Mouse (Mus musculus): Measurements from ENCODE around the gene Trpm3.

DNA sequence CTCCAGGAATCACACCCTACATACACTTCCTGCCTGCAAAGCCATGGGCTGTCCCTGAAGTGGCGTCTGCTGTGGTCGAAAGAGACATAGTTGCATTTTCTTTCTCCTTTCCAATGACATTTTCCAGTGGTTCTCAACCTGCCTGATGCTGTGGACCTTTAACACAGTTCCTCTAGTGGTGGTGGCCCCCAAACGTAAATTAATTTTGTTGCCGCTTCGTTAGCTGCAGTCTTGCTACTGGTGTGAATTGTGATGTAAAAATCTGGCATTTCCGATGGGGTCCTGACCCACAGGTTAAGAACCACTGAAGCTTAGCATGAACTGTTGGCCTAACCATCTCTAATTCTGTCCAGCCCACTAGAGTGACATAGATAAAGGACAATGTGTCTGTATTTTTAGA lies 771.8 kb downstream of the Trpm3 start:
- TF ChIP-seq CTCF (IDR thresholded peaks at IDR 0.05; ENCODE audit: control insufficient read depth, insufficient read depth, insufficient replicate concordance, low read depth, low read length) = no peak
- no peak for TF ChIP-seq POLR2A (IDR thresholded peaks at IDR 0.05; ENCODE audit: control insufficient read depth, low read depth, low read length)
